Mouse (Mus musculus) lung, embryonic 14.5 days (tissue): ENCODE measurements around the gene Tma7. TPM values are rescaled to one million over a fixed set of nuclear protein-coding genes. Genes with fewer than 3 reads are reported as not detected.

ENCODE experiments used
- ATAC-seq: fragments of 200-750 bp; cut with Nextera tagmentation; 2 replicates; pipeline ENCODE4 v1.8.0; 2017; ENCODE audit warnings: mild to moderate bottlenecking, moderate TSS enrichment, moderate library complexity; ENCODE audit not compliant: insufficient read depth
- DNase-seq: peaks from one replicate; pipeline ENCODE4 v3.0.0-alpha.2; 2015
- H3K27ac ChIP-seq: fragments of 300-500 bp; sonication (generic); 2 replicates; pipeline ENCODE4 v1.5.1; 2014; ENCODE audit warnings: low read depth, mild to moderate bottlenecking, moderate library complexity
- H3K27me3 ChIP-seq: fragments of 300-500 bp; sonication (generic); 2 replicates; pipeline ENCODE4 v1.6.1; 2014; ENCODE audit warnings: low read length, control low read depth; ENCODE audit not compliant: insufficient read depth
- H3K36me3 ChIP-seq: fragments of 300-500 bp; sonication (generic); 2 replicates; pipeline ENCODE4 v1.6.1; 2014; ENCODE audit warnings: control low read depth; ENCODE audit not compliant: insufficient read depth
- H3K4me1 ChIP-seq: fragments of 300-500 bp; sonication (generic); 2 replicates; pipeline ENCODE4 v1.6.1; 2014; ENCODE audit warnings: antibody characterized with exemption, control low read depth; ENCODE audit not compliant: insufficient read depth
- H3K4me2 ChIP-seq: fragments of 300-500 bp; sonication (generic); 2 replicates; pipeline ENCODE4 v1.6.1; 2014; ENCODE audit warnings: mild to moderate bottlenecking
- H3K4me3 ChIP-seq: fragments of 300-500 bp; sonication (generic); 2 replicates; pipeline ENCODE4 v1.5.1; 2014; ENCODE audit warnings: low read depth, low read length
- H3K9ac ChIP-seq: fragments of 300-500 bp; sonication (generic); 2 replicates; pipeline ENCODE4 v1.6.1; 2014
- H3K9me3 ChIP-seq: fragments of 300-500 bp; sonication (generic); 2 replicates; pipeline ENCODE4 v1.6.1; 2016; ENCODE audit warnings: low read depth, low read length, control low read depth
- CTCF ChIP-seq: IDR thresholded peaks from 2 replicates; pipeline ENCODE4 v1.5.1; 2016; ENCODE audit warnings: antibody characterized with exemption, low read depth
- WGBS: fragments of 180-500 bp; shearing (Covaris S2); extraction: QIAGEN DNeasy Blood & Tissue Kit; methylation state at CpG from one replicate; pipeline ENCODE4 v1.1.7; 2014; 5-methylcytosine and 5-hydroxymethylcytosine counted together
- polyA plus RNA-seq: library from polyadenylated mRNA; unstranded; fragments of >200 nt; fragmentation: Nextera tagmentation; extraction: Ambion mirVana; gene quantifications from 2 replicates; pipeline ENCODE4 v1.2.1, GENCODE M21; 2014

The Tma7 gene
- polyA plus RNA-seq, 1 experiment from 2014 or later: 599 TPM

GRCm38 (mm10) chr9:109123266-109123665 lies 40.9 kb upstream of the Tma7 start:
- no peak for DNase-seq
- TF ChIP-seq CTCF: no peak
- 45% methylated on average over 6 of the region's 6 CpGs for WGBS

GRCm38 (mm10) chr9:109122553-109123085 lies 40.2 kb upstream of the Tma7 start:
- peaks cover 23% of the 10 kb centered on the region for H3K36me3 ChIP-seq
- H3K27me3 ChIP-seq: no peaks in the 10 kb centered on the region
- WGBS: 42% methylated on average over 2 of the region's 2 CpGs
- H3K9ac ChIP-seq: no peak overlapping the region
- peak; percentile 77 for DNase-seq
- TF ChIP-seq CTCF: peak; percentile 71
- no peaks in the 10 kb centered on the region for H3K4me1 ChIP-seq
- H3K4me3 ChIP-seq: no peak overlapping the region
- no peaks in the 10 kb centered on the region for H3K9me3 ChIP-seq
- H3K4me2 ChIP-seq: no peak overlapping the region
- no peak for ATAC-seq
- H3K27ac ChIP-seq: no peak overlapping the region

More at GRCm38 (mm10) chr9:109123266-109123665, 40.9 kb upstream of the Tma7 start:
- H3K4me3 ChIP-seq: no peak overlapping the region
- 0 out of 2 replicates have a peak, but pooled peaks have one; percentile 26 for ATAC-seq
- no peaks in the 10 kb centered on the region for H3K27me3 ChIP-seq
- peaks cover 16% of the 10 kb centered on the region for H3K36me3 ChIP-seq
- H3K9me3 ChIP-seq: no peaks in the 10 kb centered on the region
- H3K27ac ChIP-seq: no peak overlapping the region
- no peak overlapping the region for H3K9ac ChIP-seq
- H3K4me1 ChIP-seq: no peaks in the 10 kb centered on the region
- H3K4me2 ChIP-seq: no peak overlapping the region

- Histone ChIP-seq H3K36me3 (peaks cover 39% of the 10 kb centered on the region), H3K4me2 (no peak overlapping the region), H3K9me3 (no peaks in the 10 kb centered on the region), H3K4me1 (no peaks in the 10 kb centered on the region), H3K27ac (no peak overlapping the region), H3K9ac (no peak overlapping the region), H3K4me3 (no peak overlapping the region), H3K27me3 (no peaks in the 10 kb centered on the region)
- 85% methylated on average over 6 of the region's 6 CpGs for WGBS
- TF ChIP-seq CTCF: no peak
- DNase-seq (no peak), ATAC-seq (no peak)
Measured at GRCm38 (mm10) chr9:109120956-109121355, 38.6 kb upstream of the Tma7 start.

- no peaks in the 10 kb centered on the region for H3K27me3 ChIP-seq
- no peak overlapping the region for H3K4me2 ChIP-seq
- 87% methylated on average over 9 of the region's 9 CpGs for WGBS
- no peaks in the 10 kb centered on the region for H3K4me1 ChIP-seq
- H3K36me3 ChIP-seq: peaks cover 53% of the 10 kb centered on the region
- TF ChIP-seq CTCF: no peak
- DNase-seq: no peak
- H3K4me3 ChIP-seq: no peak overlapping the region
- no peak for ATAC-seq
- no peaks in the 10 kb centered on the region for H3K9me3 ChIP-seq
- no peak overlapping the region for H3K27ac ChIP-seq
- H3K9ac ChIP-seq: no peak overlapping the region
Measured at GRCm38 (mm10) chr9:109119571-109119970, 37.2 kb upstream of the Tma7 start.

- no peak for TF ChIP-seq CTCF
- peaks cover 68% of the 10 kb centered on the region for H3K36me3 ChIP-seq
- H3K9me3 ChIP-seq: no peaks in the 10 kb centered on the region
- H3K9ac ChIP-seq: no peak overlapping the region
- no peaks in the 10 kb centered on the region for H3K27me3 ChIP-seq
- no peak overlapping the region for H3K27ac ChIP-seq
- H3K4me2 ChIP-seq: no peak overlapping the region
- peak; percentile 11 for DNase-seq
- no peak overlapping the region for H3K4me3 ChIP-seq
- WGBS: 86% methylated on average over 4 of the region's 4 CpGs
- H3K4me1 ChIP-seq: no peaks in the 10 kb centered on the region
- no peak for ATAC-seq
Measured at GRCm38 (mm10) chr9:109118106-109118505, 35.7 kb upstream of the Tma7 start.

- Histone ChIP-seq H3K4me2 (no peak overlapping the region), H3K9ac (no peak overlapping the region), H3K36me3 (peaks cover 87% of the 10 kb centered on the region), H3K4me1 (no peaks in the 10 kb centered on the region), H3K27me3 (no peaks in the 10 kb centered on the region), H3K27ac (no peak overlapping the region), H3K4me3 (no peak overlapping the region), H3K9me3 (no peaks in the 10 kb centered on the region)
- 89% methylated on average over 10 of the region's 10 CpGs for WGBS
- DNase-seq: no peak
- no peak for TF ChIP-seq CTCF
- ATAC-seq: no peak
Measured at GRCm38 (mm10) chr9:109116205-109116604, 33.8 kb upstream of the Tma7 start.

- Histone ChIP-seq H3K9me3 (no peaks in the 10 kb centered on the region), H3K4me3 (no peak overlapping the region), H3K36me3 (peaks cover 98% of the 10 kb centered on the region), H3K9ac (no peak overlapping the region), H3K27me3 (no peaks in the 10 kb centered on the region), H3K4me1 (no peaks in the 10 kb centered on the region), H3K4me2 (no peak overlapping the region), H3K27ac (no peak overlapping the region)
- DNase-seq (no peak), ATAC-seq (no peak)
- 88% methylated on average over 7 of the region's 7 CpGs for WGBS
- TF ChIP-seq CTCF: no peak
Measured at GRCm38 (mm10) chr9:109114871-109115270, 32.5 kb upstream of the Tma7 start.
